Mouse (Mus musculus): Measurements from ENCODE around the gene Grm4. TPM values are rescaled to one million over a fixed set of nuclear protein-coding genes. Genes with fewer than 3 reads are reported as not detected.

Grm4 gene
- total and polyA plus RNA-seq, 2 experiments, result not detected

GRCm38 (mm10) chr17:27464327-27464962 lies 56.8 kb downstream of the Grm4 start:
- DNase-seq (ENCODE audit: extremely low read depth, low read depth, low spot score), result no peak
- no peaks in the 10 kb centered on the region for H3K27me3 ChIP-seq (ENCODE audit: control insufficient read depth, insufficient read depth, low read length)
- TF ChIP-seq POLR2A (IDR thresholded peaks at IDR 0.05; ENCODE audit: extremely low read depth, insufficient read depth, low read length) (no peak), CTCF (IDR thresholded peaks at IDR 0.05; ENCODE audit: low read depth, low read length) (no peak)
- H3K4me3 ChIP-seq (ENCODE audit: insufficient read depth, low read depth, low read length), result no peak overlapping the region
- H3K79me2 ChIP-seq (ENCODE audit: control insufficient read depth, insufficient read depth, low read length), result no peaks in the 10 kb centered on the region
- H3K27ac ChIP-seq (replicated peaks; ENCODE audit: insufficient read depth, low read depth, low read length), result no peak overlapping the region
- no peaks in the 10 kb centered on the region for H3K36me3 ChIP-seq (ENCODE audit: control insufficient read depth, insufficient read depth, low read length)
- WGBS, result 45% methylated on average over 8 of the region's 8 CpGs
- no peak overlapping the region for H3K9ac ChIP-seq (ENCODE audit: low read depth, low read length)
- H3K4me1 ChIP-seq (ENCODE audit: control insufficient read depth, insufficient read depth, low read length), result no peaks in the 10 kb centered on the region

GRCm38 (mm10) chr17:27459979-27460378 lies 61.2 kb downstream of the Grm4 start:
- no peaks in the 10 kb centered on the region for H3K36me3 ChIP-seq (ENCODE audit: control insufficient read depth, insufficient read depth, low read length)
- no peak for DNase-seq (ENCODE audit: extremely low read depth, low read depth, low spot score)
- no peak overlapping the region for H3K4me3 ChIP-seq (ENCODE audit: insufficient read depth, low read depth, low read length)
- no peaks in the 10 kb centered on the region for H3K4me1 ChIP-seq (ENCODE audit: control insufficient read depth, insufficient read depth, low read length)
- H3K27ac ChIP-seq (replicated peaks; ENCODE audit: insufficient read depth, low read depth, low read length), result no peak overlapping the region
- TF ChIP-seq POLR2A (IDR thresholded peaks at IDR 0.05; ENCODE audit: extremely low read depth, insufficient read depth, low read length) (no peak), CTCF (IDR thresholded peaks at IDR 0.05; ENCODE audit: low read depth, low read length) (no peak)
- no peaks in the 10 kb centered on the region for H3K27me3 ChIP-seq (ENCODE audit: control insufficient read depth, insufficient read depth, low read length)
- H3K79me2 ChIP-seq (ENCODE audit: control insufficient read depth, insufficient read depth, low read length), result no peaks in the 10 kb centered on the region
- H3K9ac ChIP-seq (ENCODE audit: low read depth, low read length), result no peak overlapping the region
- WGBS, result 70% methylated on average over 10 of the region's 10 CpGs

GRCm38 (mm10) chr17:27459241-27459640 lies 62.0 kb downstream of the Grm4 start:
- Histone ChIP-seq H3K36me3 (ENCODE audit: control insufficient read depth, insufficient read depth, low read length) (no peaks in the 10 kb centered on the region), H3K27ac (replicated peaks; ENCODE audit: insufficient read depth, low read depth, low read length) (no peak overlapping the region), H3K9ac (ENCODE audit: low read depth, low read length) (no peak overlapping the region), H3K27me3 (ENCODE audit: control insufficient read depth, insufficient read depth, low read length) (no peaks in the 10 kb centered on the region), H3K79me2 (ENCODE audit: control insufficient read depth, insufficient read depth, low read length) (no peaks in the 10 kb centered on the region), H3K4me1 (ENCODE audit: control insufficient read depth, insufficient read depth, low read length) (no peaks in the 10 kb centered on the region), H3K4me3 (ENCODE audit: insufficient read depth, low read depth, low read length) (no peak overlapping the region)
- no peak for DNase-seq (ENCODE audit: extremely low read depth, low read depth, low spot score)
- TF ChIP-seq POLR2A (IDR thresholded peaks at IDR 0.05; ENCODE audit: extremely low read depth, insufficient read depth, low read length), result no peak
- no peak for TF ChIP-seq CTCF (IDR thresholded peaks at IDR 0.05; ENCODE audit: low read depth, low read length)
- 86% methylated on average over 3 of the region's 3 CpGs for WGBS

- H3K27ac ChIP-seq (replicated peaks; ENCODE audit: insufficient read depth, low read depth, low read length), result no peak overlapping the region
- H3K79me2 ChIP-seq (ENCODE audit: control insufficient read depth, insufficient read depth, low read length), result no peaks in the 10 kb centered on the region
- no peaks in the 10 kb centered on the region for H3K36me3 ChIP-seq (ENCODE audit: control insufficient read depth, insufficient read depth, low read length)
- H3K4me1 ChIP-seq (ENCODE audit: control insufficient read depth, insufficient read depth, low read length), result no peaks in the 10 kb centered on the region
- WGBS, result 83% methylated on average over 3 of the region's 3 CpGs
- TF ChIP-seq POLR2A (IDR thresholded peaks at IDR 0.05; ENCODE audit: extremely low read depth, insufficient read depth, low read length), result no peak
- TF ChIP-seq CTCF (IDR thresholded peaks at IDR 0.05; ENCODE audit: low read depth, low read length), result no peak
- H3K9ac ChIP-seq (ENCODE audit: low read depth, low read length), result no peak overlapping the region
- DNase-seq (ENCODE audit: extremely low read depth, low read depth, low spot score), result no peak
- no peak overlapping the region for H3K4me3 ChIP-seq (ENCODE audit: insufficient read depth, low read depth, low read length)
- no peaks in the 10 kb centered on the region for H3K27me3 ChIP-seq (ENCODE audit: control insufficient read depth, insufficient read depth, low read length)
Observed at GRCm38 (mm10) chr17:27457863-27458494, 63.2 kb downstream of the Grm4 start.

- Histone ChIP-seq H3K9ac (ENCODE audit: low read depth, low read length) (no peak overlapping the region), H3K79me2 (ENCODE audit: control insufficient read depth, insufficient read depth, low read length) (no peaks in the 10 kb centered on the region), H3K4me1 (ENCODE audit: control insufficient read depth, insufficient read depth, low read length) (no peaks in the 10 kb centered on the region), H3K27me3 (ENCODE audit: control insufficient read depth, insufficient read depth, low read length) (no peaks in the 10 kb centered on the region), H3K27ac (replicated peaks; ENCODE audit: insufficient read depth, low read depth, low read length) (no peak overlapping the region), H3K4me3 (ENCODE audit: insufficient read depth, low read depth, low read length) (no peak overlapping the region), H3K36me3 (ENCODE audit: control insufficient read depth, insufficient read depth, low read length) (no peaks in the 10 kb centered on the region)
- TF ChIP-seq POLR2A (IDR thresholded peaks at IDR 0.05; ENCODE audit: extremely low read depth, insufficient read depth, low read length) (no peak), CTCF (IDR thresholded peaks at IDR 0.05; ENCODE audit: low read depth, low read length) (no peak)
- no peak for DNase-seq (ENCODE audit: extremely low read depth, low read depth, low spot score)
- 86% methylated on average over 9 of the region's 9 CpGs for WGBS
Observed at GRCm38 (mm10) chr17:27457038-27457577, 64.1 kb downstream of the Grm4 start.

- WGBS, result 81% methylated on average over 11 of the region's 11 CpGs
Observed at GRCm38 (mm10) chr17:27456364-27456763, 64.8 kb downstream of the Grm4 start.

More at GRCm38 (mm10) chr17:27456364-27456763, 64.8 kb downstream of the Grm4 start:
- TF ChIP-seq POLR2A (IDR thresholded peaks at IDR 0.05; ENCODE audit: extremely low read depth, insufficient read depth, low read length) (no peak), CTCF (IDR thresholded peaks at IDR 0.05; ENCODE audit: low read depth, low read length) (no peak)
- H3K4me3 ChIP-seq (ENCODE audit: insufficient read depth, low read depth, low read length), result no peak overlapping the region
- no peaks in the 10 kb centered on the region for H3K36me3 ChIP-seq (ENCODE audit: control insufficient read depth, insufficient read depth, low read length)
- no peak for DNase-seq (ENCODE audit: extremely low read depth, low read depth, low spot score)
- no peak overlapping the region for H3K27ac ChIP-seq (replicated peaks; ENCODE audit: insufficient read depth, low read depth, low read length)
- no peaks in the 10 kb centered on the region for H3K79me2 ChIP-seq (ENCODE audit: control insufficient read depth, insufficient read depth, low read length)
- no peak overlapping the region for H3K9ac ChIP-seq (ENCODE audit: low read depth, low read length)
- H3K4me1 ChIP-seq (ENCODE audit: control insufficient read depth, insufficient read depth, low read length), result no peaks in the 10 kb centered on the region
- no peaks in the 10 kb centered on the region for H3K27me3 ChIP-seq (ENCODE audit: control insufficient read depth, insufficient read depth, low read length)

Measured in liver, adult 2 months (tissue).